Mouse (Mus musculus) heart, postnatal 4 days (tissue): ENCODE data around the gene Scd3. TPM values are rescaled to one million over a fixed set of nuclear protein-coding genes. Genes with fewer than 3 reads are reported as not detected.

Experiments used
- DNase-seq: peaks from one replicate; pipeline ENCODE4 v3.0.0; 2021
- total RNA-seq, 2 experiments: library from RNA; stranded (reverse); gene quantifications; 2 replicates each; pipeline ENCODE4 v1.2.3; 2021

The Scd3 gene
- not detected for total RNA-seq

- DNase-seq = no peak
These were observed at the start of gene Scd3 for GRCm38 (mm10) chr19:44203015-44203564. TSS of gene Scd3 (plus strand) at chr19:44203269.

- DNase-seq = no peak
These were observed 49.3 kb upstream of the Scd3 start for GRCm38 (mm10) chr19:44153781-44154180.

GRCm38 (mm10) chr19:44157005-44157404, 46.1 kb upstream of the Scd3 start:
- no peak for DNase-seq

GRCm38 (mm10) chr19:44159386-44159785, 43.7 kb upstream of the Scd3 start:
- no peak for DNase-seq

- DNase-seq = no peak
These were observed 41.6 kb upstream of the Scd3 start for GRCm38 (mm10) chr19:44161515-44161914.

GRCm38 (mm10) chr19:44174835-44175234, 28.2 kb upstream of the Scd3 start:
- no peak for DNase-seq

- no peak for DNase-seq
These were observed 26.3 kb upstream of the Scd3 start for GRCm38 (mm10) chr19:44176741-44177140.

- DNase-seq = no peak
These were observed 22.6 kb upstream of the Scd3 start for GRCm38 (mm10) chr19:44180502-44180901.

GRCm38 (mm10) chr19:44183968-44184367, 19.1 kb upstream of the Scd3 start:
- no peak for DNase-seq

GRCm38 (mm10) chr19:44189056-44189455, 14.0 kb upstream of the Scd3 start:
- DNase-seq = no peak

GRCm38 (mm10) chr19:44192342-44192741, 10.7 kb upstream of the Scd3 start, which contains the start of gene Pkd2l1:
TSS of gene Pkd2l1 (minus strand) at chr19:44192442.
- no peak for DNase-seq

- peak; percentile 22 for DNase-seq
These were observed 9.2 kb upstream of the Scd3 start for GRCm38 (mm10) chr19:44193906-44194305.

GRCm38 (mm10) chr19:44195138-44195537, 7.9 kb upstream of the Scd3 start:
- peak; percentile 79 for DNase-seq

- no peak for DNase-seq
These were observed 5.8 kb upstream of the Scd3 start for GRCm38 (mm10) chr19:44197053-44197852.

GRCm38 (mm10) chr19:44198494-44198893, 4.6 kb upstream of the Scd3 start:
- DNase-seq = no peak

- DNase-seq = no peak
These were observed 4.1 kb upstream of the Scd3 start for GRCm38 (mm10) chr19:44198964-44199363.

GRCm38 (mm10) chr19:44207079-44207478, 4.0 kb downstream of the Scd3 start:
- no peak for DNase-seq

GRCm38 (mm10) chr19:44215255-44215654, 12.2 kb downstream of the Scd3 start:
- no peak for DNase-seq

- DNase-seq = no peak
These were observed 15.0 kb downstream of the Scd3 start for GRCm38 (mm10) chr19:44217958-44218525.

- DNase-seq = no peak
These were observed 22.7 kb downstream of the Scd3 start for GRCm38 (mm10) chr19:44225728-44226127.

- no peak for DNase-seq
These were observed 26.7 kb downstream of the Scd3 start for GRCm38 (mm10) chr19:44229776-44230175.

- no peak for DNase-seq
These were observed 27.1 kb downstream of the Scd3 start for GRCm38 (mm10) chr19:44230212-44230611.

GRCm38 (mm10) chr19:44231608-44232151, 28.6 kb downstream of the Scd3 start:
- DNase-seq = no peak
